Mouse (Mus musculus): ENCODE data around the gene Tenm4.

Tenm4 gene

DNA sequence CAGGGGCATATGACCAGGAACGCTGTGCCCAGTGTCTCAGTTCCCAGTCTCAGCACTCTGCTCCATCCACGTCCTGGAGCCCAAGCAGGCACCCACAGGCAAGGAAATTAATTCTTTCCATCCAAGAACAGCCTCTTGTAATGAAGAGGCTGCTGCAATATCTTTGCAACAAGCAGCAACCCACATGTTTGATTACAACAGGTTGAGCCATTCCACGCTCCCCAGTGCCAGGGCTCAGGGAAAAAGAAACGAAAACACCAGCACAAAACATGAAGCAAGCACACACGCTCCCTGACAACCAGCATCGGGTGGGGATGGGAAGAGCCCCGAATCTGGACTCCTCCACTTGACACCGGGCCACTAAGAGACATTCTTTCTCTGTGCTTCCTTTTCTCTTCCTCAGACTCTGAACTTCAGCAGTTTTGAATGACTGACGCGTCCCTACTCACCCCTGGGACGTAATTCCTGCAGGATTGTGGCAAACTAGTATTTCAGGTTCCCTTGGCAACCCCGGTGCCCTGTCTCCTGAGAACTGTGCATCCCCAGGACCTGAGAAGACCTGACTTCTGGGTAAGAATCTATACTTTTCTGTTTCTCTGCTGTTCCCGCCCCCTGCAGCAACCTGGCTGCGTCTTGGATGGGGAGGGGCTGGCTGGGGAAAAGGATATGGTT, at the start of gene Tenm4:
Gene Tenm4 (plus strand): TSS at position 323 of the 672 bp plus-strand sequence.
- DNase-seq (ENCODE audit: low spot score in 2 of 2), result no peak

DNA sequence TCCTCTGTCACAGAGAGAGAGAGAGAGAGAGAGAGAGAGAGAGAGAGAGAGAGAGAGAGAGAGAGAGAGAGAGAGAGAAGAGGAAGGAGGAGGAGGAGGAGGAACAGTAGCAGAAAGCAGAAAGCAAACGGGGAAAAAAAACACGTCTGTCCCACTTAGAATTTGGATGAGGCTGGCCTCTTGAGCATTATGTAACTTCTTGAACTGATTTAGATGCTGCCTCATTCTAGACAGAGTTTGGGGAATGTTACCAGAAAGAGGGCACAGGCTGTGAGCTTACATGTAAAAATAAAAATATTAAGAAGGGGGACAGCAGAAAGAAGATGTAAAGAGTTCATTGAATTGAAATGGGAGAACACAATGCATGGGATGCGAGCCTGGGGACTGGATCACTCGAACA, 40.3 kb upstream of the Tenm4 start:
- no peak for DNase-seq (ENCODE audit: low spot score in 2 of 2)

DNA sequence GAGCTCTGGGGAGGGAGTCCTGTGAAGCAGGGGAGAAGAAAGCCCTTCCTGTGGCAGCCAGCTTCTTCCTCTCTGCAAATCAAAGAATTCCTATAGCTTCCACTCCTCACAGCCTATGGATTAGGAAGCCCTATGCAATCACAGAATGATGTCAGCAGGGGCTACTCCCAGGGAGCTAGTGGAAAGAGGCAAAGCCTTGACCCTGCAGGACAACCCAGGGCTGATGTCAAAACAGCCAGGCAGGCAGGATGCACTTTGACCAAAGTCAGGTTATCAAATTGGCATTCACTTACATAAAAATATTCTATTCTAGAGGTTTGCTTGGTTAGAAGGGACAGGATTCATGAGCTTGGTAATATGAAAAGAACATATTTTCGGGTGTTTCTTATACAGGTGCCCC, 39.9 kb upstream of the Tenm4 start:
- no peak for DNase-seq (ENCODE audit: low spot score in 2 of 2)

DNA sequence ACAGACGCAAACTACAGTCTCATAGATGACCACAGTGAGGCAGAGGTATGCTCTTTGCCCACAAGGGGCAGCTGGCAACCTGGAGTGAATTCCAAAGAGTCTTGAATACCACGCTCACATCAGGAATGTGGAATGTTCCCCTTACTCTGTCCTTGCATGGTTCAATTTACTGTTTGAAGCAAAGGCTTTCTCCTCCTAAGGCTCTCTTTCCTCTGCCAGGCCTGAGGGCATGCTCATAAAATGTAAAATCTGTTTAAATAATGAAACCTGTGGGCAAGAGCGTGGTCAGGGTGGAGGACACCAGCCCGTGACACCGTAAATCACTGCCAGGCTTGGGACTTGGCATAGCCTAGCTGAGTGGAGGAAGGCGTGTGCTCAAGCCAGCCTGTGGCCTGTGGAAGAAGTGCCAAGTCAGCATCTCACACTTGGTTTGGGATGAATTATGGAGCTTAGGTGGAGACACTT, 34.5 kb upstream of the Tenm4 start:
- no peak for DNase-seq (ENCODE audit: low spot score in 2 of 2)

DNA sequence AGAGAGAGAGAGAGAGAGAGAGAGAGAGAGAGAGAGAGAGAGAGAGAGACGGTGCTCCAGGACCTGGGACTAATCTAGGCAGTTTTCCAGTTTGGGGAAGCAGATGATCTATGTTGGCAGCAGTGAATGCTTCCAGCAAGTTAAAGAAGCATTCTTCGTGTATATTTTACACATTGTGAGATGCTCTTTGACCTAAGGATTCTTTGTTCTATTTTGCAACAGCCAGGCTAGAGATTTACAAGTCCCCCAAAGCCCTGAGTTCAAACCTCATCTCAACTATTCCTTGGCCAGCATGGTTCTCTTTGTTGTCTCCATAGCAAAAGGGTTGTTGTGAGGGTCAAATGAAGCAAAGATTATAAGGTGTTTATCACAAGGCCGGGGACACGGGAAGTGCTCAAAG, 29.2 kb upstream of the Tenm4 start:
- DNase-seq (ENCODE audit: low spot score in 2 of 2), result no peak

DNA sequence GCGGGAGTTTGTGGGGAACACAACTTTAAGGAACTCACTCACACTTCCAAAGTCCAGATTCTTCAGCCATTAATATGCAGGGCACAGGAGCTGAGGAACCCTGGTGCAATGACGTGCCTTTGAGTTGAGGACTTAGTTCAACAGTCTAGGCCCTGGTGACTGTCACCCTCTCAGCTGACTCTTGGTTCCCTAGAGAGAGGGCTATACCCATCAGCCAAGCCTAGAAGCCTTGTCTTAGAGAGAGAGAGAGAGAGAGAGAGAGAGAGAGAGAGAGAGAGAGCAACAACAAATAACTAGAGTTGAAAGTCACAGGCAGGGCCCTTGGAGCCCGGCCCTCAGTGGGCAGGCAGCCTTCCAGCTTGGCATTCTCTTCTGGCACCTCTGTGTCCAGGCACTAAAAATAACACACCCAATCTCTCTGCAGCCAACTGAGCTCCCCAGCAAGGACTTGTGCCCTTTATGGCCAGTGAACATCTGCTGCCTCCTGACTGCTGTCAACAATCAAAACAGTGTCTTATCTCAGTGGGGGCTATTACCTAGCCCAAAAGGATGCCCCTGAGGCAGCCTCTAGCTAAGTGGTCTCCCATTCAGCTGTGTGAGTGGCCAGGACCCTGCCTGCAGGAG, 28.0 kb upstream of the Tenm4 start:
- DNase-seq (ENCODE audit: low spot score in 2 of 2), result no peak

DNA sequence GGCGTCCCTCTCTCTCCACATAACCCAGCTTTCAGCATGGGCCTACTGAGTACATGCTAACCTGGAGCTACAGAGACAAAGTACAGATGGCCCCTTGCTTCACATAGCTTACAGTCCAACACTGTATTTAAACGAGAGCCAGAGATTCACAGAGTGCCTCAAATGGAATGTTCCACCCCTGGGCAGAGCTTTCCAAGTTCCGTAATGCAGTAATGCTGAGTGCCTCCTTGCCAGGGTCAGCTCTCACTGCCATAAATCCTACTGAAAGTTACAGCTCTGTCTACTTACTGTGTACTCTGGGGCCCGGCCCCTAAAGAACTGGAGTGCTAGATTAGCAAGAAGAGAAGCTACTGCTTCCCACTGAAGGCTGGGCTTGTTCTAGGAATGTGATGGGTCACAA, 23.6 kb upstream of the Tenm4 start:
- DNase-seq (ENCODE audit: low spot score in 2 of 2), result no peak

DNA sequence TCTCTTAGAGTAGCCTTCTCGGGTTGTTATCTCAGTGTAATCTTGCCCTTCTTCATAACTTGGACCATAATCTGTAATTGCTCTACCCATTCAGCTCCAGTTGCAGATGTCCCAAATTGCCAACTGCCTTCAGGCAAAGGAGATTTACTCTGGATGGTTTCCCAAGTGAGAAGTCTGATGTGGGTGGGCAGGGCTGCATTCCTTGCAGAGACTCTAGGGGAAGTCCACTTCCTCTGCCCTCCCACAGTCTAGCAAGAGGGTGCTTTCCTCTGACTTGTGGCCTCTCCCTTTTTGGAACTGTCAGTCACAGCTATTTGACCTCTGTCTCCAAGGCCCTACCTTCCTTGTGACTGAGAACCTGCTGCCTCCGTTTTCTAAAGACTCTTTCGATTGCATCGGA, 22.9 kb upstream of the Tenm4 start:
- no peak for DNase-seq (ENCODE audit: low spot score in 2 of 2)

DNA sequence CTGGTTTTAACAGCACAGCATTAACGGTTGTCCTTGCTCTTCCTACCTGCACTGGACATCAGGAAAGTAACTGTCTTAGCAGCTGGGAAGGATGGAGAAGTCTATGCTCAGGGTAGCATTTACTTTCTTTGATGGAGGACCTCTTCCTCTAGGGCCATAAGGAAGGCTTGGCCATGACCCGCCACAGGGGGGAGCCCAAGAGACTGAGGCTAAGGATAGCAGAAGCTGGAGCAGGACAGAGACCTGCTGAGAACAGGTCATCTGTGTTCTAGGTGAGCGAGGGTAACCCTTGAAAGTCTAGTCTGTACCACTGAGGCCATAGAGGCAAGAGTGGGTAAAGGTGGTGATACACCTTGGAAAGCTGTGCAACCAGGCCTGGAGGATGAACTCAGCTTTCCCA, 19.8 kb upstream of the Tenm4 start:
- peak; percentile 50 to 54 for DNase-seq (ENCODE audit: low spot score in 2 of 2)

DNA sequence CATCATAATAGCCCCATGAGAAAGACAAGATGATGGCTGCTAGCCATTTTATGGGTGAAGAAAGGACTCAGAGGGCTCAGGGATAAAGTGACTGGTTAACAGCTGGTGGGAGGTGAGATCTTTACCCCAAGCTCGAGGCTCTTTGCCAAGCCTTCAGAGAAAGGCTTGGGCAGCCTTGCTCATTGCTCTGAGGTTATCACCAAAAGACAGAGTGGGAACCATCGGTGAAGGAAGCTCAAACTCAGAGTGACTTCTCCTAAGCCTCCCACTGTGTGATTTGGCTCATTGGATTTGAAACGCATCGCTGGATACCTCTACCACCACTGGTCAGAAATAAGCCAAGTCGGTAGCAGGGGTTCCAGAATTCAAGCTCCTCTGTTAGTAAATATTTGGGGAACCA, 19.1 kb upstream of the Tenm4 start:
- no peak for DNase-seq (ENCODE audit: low spot score in 2 of 2)

DNA sequence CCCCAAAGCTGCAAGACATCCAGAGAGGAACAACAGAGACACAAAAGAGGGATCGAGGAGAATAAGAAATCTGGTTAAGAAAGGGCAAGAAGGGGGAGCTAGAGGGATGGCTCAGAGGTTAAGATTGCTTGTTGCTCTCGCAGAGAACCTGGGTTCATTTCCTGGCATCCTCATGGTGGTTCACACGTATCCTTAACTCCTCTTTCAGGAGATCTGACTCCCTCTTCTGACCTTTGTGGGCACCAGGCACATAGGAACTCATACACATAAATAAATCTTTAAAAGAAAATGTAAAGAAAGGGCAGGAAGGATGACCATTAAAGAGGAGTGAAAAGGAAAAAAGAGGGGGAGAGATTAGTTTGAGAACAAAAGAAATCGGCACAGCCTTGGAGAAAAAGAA, 18.6 kb upstream of the Tenm4 start:
- no peak for DNase-seq (ENCODE audit: low spot score in 2 of 2)

DNA sequence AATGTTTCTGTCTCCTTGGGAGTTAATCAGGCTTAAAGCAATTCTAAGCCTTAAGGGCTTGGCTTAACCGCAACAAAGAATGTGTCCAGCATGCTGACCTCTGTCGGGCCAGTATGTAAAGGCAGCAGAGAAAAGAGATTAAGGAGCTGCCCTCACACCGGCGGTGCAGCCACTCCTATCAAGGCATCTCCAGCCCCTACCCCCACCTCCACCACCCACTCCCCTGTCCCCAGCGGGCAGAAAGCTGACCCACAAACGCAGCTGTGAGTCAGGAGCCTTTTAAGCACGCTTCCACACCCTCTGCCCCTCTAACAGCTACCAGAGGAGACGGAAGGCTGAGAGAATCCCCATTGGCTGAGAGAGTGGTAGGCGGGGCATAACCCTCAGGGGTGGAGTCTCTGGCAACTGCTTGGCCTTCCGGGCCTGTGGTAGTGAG, 18.1 kb upstream of the Tenm4 start:
- no peak for DNase-seq (ENCODE audit: low spot score in 2 of 2)

DNA sequence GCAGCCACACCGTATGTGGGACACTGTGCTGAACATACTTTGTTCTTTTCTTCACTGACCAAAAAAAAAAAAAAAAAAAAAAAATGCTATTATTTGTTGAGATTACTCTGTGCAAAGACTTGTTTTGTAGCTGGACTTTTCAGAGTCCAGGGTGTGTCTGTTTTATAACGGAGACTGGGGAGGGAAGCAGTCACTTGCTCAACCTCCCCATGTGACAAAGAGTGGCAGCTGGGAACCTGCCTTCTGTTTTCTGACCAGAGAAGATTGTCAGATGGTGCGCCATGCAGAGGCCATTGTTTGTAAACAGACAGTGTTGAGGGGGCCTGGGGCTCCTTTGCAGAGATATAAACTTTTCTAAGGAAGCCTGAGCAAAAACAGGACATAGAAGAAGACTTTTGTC, 17.0 kb upstream of the Tenm4 start:
- DNase-seq (ENCODE audit: low spot score in 2 of 2), result no peak

DNA sequence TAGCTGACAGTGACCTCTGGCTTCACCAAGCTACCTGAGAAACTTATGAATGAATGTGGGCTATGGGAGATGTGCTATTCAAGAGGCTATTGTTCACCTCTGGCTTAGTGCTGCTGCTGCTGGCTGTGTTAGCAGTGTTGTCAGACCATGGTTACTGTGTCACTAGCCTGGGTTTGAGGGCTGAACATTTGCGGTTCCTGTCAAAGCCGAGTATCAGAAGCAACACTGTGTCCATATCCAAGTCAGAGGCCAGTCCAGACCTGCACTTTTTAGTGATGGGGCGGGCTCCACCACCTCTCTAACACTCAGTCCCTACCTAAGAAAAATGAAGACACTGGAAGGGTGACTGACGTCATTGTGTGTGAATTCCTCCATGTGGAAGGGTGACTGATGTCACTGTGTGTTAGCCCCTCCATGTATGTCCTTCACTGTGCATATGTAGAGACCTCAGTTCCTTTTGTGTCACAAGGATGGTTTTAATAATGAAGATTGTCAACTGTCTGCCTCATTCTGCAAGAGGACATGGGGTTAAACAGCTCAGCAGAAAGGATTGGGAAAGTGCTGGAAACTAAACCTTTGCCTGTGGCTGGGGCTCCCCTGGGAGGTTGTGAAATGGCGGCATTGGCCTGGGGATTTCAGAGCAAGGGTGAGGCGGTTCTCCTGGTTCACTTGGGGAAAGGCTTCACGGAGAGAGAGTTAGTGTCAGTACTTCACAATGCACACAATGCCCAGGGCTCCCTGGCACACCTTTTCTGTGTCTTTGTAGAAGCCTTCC, 14.4 kb upstream of the Tenm4 start:
- DNase-seq (ENCODE audit: low spot score in 2 of 2), result no peak

DNA sequence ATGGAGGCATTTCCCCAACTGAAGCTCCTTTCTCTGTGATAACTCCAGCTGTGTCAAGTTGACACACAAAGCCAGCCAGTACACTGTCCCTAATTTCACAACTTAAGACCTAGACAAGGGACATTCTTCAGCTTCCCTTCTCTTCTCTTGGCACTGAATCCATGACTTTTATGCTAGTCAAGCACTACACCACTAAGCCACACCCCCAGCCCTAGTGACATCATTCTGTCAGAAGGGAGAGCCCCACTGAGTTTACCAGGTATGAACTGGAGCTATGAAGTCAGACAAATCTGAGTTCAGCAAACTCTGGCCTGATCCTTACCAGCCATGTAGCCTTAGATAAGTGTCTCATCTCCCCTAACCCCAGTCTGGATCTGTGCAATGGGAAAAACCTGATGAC, 6.9 kb upstream of the Tenm4 start:
- no peak for DNase-seq (ENCODE audit: low spot score in 2 of 2)

DNA sequence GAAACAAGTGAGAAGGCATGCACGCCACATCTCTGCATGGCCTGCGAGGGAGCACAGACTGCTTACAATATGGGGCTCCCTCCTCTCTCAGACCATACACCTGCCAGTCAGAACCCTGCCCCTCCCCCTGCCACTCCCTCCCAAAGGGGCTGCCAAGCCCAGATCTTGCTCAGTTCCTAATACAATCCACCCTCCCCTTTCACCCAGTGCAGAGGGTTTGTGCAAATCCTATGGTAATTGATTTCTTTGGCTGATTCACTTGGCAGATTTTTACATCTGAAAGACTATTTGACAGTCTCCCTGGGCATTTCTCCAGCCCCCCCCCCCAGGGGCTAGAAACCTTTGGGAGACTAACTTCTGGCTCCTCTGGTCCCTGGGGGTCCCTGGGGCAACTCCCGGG, 2.1 kb upstream of the Tenm4 start:
- no peak for DNase-seq (ENCODE audit: low spot score in 2 of 2)

DNA sequence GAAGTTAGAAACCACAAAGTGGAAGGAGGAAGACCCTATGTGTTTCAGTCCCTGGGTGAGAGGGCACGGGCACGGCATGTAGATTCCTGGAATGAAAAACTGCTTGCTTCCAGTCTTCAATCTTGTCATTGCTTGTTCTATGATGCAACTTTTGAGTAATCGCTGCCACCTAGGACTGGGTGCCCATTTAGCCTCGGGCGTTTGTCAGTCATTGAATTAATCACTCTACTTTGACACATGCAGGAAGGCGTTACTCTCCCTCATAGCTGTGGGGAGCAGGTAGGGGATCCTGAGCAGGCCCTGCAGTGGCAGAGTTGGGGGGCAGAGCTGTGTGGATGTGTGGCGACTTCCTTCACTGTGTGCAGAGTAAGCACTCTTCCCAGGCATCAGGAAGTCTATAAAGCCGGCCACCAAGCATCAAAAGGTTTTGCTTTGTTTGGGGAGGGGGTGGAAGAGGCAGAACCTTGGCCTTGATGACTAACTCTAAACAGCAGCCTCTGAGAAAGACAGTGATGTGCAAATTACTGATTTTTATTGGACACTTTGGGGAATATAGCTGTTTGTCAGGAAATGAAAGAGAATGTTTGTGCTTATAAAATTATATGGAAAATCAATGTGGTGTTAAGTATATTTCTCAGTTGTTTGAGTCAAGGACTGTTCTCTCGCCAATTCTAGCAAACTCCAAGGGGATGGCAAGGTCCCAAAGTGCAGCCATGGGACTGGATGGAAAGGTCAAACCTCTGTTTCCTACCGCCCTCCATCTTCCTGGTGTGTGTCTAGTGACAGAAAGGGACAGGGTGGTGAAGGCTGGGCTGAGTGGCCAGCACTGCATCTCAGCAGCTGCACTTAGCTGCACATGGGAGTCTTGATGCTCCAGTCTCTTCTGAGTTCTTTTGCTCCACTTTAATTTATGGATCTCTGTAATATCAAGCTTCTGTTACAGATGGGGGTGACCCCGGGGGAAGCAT, 834 bp downstream of the Tenm4 start:
- DNase-seq (ENCODE audit: low spot score in 2 of 2), result no peak

DNA sequence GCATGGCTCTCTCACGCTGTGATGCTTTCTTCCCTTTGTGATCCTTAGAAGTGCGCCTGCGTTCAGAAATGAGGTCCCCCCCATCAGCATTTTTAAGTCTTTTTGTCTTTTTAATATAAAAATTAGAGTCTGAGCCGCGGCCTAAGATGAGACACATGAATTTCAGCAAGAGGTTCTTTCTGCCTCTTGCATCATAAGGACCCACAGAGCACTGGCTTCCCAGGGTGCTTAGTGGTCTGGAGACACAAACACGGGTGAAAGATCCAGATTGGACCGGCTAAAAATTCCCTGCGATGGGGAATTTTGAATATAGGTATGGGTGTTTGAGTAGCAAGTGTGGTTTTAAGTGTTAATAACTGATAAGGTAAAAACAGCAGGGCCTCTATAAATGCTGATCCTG, 5.7 kb downstream of the Tenm4 start:
- DNase-seq (ENCODE audit: low spot score in 2 of 2), result no peak

DNA sequence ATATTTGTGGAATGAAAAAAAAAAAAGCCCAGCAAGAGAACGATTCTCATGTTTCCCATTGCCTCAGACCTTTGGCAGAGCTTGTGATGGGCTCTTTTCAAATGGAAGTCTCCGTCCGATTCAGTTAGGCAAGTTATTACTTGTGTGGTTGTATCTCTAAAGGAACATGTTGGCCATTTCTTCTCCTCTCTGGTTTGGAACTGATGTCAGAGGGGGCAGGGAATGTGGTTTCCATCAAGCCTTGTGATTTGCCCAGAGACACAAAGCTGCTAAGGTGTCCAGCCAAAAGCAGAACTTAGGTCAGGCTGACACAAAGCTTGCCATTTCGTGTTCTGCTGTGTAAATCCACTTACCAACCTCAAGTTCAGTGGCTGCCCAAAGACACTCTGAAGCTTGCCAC, 10.7 kb downstream of the Tenm4 start:
- no peak for DNase-seq (ENCODE audit: low spot score in 2 of 2)

DNA sequence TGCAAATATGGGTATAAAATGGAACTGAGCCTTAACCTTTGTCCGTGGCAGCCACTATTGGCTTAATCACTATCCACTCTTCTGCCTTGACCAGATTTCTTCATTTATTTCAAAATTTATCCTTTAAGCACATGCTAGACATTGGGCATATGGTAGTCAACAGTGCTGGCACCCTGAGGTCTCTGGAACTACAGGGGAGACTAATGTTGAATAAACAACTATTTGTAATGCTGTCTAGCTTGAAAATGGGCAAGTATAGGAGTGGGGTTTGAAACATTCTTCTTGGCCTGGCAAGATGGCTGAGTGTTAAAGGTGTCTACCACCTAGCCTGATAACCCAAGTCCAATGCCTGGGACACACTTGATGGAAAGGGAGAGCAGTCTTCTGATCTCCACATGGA, 12.1 kb downstream of the Tenm4 start:
- no peak for DNase-seq (ENCODE audit: low spot score in 2 of 2)

DNA sequence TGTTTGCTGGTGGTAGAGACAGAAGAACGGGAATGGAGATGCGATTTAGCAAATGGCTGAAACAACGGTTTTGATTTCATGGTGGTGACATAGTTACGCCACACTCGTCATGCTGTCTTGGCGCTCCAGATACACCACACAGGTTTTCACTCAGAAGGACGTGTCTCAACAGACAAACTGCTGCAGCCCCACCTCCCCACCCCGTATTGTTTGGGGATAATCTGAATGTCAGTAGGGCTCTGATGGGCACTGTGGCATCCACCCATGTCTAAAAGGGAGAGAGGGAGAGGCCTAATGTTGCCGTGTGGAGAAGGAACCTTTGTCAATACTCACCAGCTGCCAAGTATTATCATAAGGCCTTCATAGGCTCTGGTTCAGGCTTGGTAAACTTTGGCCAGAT, 14.4 kb downstream of the Tenm4 start:
- no peak for DNase-seq (ENCODE audit: low spot score in 2 of 2)

All from frontal cortex, postnatal 25 days (tissue).